Mouse (Mus musculus) brown adipose tissue, adult 24 weeks (tissue): ENCODE data around the gene Lamc2. TPM values are rescaled to one million over a fixed set of nuclear protein-coding genes. Genes with fewer than 3 reads are reported as not detected.

Experiments
- H3K27ac ChIP-seq: fragments of 200-500 bp; replicated peaks from 2 replicates; pipeline ENCODE4 v1.5.1; 2012; ENCODE audit warnings: low read depth, mild to moderate bottlenecking, low read length
- H3K4me1 ChIP-seq: fragments of 200-500 bp; 2 replicates; pipeline ENCODE4 v1.6.1; 2012; ENCODE audit warnings: low read length, mixed read lengths; ENCODE audit not compliant: control insufficient read depth, insufficient read depth, insufficient read length
- H3K4me3 ChIP-seq: fragments of 200-500 bp; 2 replicates; pipeline ENCODE4 v1.5.1; 2012; ENCODE audit warnings: low read depth, mild to moderate bottlenecking, low read length, moderate library complexity; ENCODE audit not compliant: insufficient read depth
- polyA plus RNA-seq: library from polyadenylated mRNA; stranded (reverse); fragments of >200 nt; gene quantifications from 2 replicates; pipeline ENCODE4 v1.2.4, GENCODE M21; 2012; ENCODE audit not compliant: missing spikeins, insufficient read depth, insufficient read length

Lamc2 gene
- polyA plus RNA-seq, 1 experiment: 1.7 TPM

GRCm38 (mm10) chr1:153101327-153101880 lies 84.8 kb downstream of the Lamc2 start:
- H3K4me1 ChIP-seq: peaks cover 5% of the 10 kb centered on the region
- peak overlapping the region; percentile 48 for H3K27ac ChIP-seq
- no peak overlapping the region for H3K4me3 ChIP-seq

GRCm38 (mm10) chr1:153100912-153101311 lies 85.3 kb downstream of the Lamc2 start:
- Histone ChIP-seq H3K4me1 (peaks cover 5% of the 10 kb centered on the region), H3K4me3 (no peak overlapping the region), H3K27ac (peak overlapping the region; percentile 48)

DNA sequence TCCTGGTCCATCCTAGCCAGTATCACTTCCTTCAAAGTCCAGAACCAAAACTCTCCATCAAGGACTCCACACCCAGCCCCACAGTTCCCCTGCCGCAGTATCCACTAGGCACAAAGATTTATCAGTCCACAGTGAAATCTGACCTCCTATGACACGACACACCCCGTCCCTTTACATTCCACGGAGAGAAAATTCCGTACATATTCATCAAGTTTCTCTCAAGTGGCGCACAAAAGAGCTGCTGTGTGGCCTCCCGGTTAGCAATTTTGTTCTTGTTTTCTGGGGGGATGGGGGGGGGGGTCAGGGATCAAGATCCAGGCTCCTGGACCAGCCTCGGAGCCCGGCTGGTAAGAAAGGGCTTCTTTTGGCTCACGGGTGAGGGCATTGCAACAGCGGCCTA lies 87.7 kb downstream of the Lamc2 start:
- H3K27ac ChIP-seq: no peak overlapping the region
- H3K4me3 ChIP-seq: no peak overlapping the region
- peaks cover 5% of the 10 kb centered on the region; the same call in 1 of the 2 replicates for H3K4me1 ChIP-seq

DNA sequence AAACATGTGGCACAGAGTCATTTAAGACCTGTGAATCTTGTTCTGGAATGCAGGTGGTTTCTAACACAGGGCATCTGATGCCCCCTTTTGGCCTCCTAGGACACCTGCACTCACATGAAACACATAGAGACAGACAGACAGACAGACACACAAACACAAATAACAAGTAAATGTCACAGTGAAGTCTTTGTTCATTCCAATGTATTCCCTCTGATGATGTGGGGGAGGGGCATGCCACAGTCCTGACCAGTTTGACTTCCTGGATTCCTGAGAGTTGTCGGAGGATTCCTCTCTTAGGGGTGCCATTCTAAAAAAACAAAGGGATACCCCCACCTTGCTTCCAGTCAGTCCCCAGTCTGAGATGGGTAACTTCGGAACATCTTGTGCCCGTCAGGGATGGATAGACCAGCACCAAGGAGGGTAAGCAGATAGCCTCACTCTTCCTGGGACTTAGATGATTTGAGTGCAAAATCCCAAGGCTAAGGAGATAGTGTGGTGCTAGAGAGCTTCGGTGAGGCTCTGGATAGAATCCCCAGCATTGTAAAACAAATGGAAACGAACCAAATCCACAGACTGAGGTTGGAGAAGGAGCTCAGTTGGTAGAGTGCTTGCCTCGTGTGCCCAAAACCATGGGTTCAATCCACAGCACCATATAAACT lies 89.1 kb downstream of the Lamc2 start:
- no peak overlapping the region for H3K27ac ChIP-seq
- H3K4me1 ChIP-seq: peaks cover 5% of the 10 kb centered on the region; the same call in 1 of the 2 replicates
- H3K4me3 ChIP-seq: no peak overlapping the region

DNA sequence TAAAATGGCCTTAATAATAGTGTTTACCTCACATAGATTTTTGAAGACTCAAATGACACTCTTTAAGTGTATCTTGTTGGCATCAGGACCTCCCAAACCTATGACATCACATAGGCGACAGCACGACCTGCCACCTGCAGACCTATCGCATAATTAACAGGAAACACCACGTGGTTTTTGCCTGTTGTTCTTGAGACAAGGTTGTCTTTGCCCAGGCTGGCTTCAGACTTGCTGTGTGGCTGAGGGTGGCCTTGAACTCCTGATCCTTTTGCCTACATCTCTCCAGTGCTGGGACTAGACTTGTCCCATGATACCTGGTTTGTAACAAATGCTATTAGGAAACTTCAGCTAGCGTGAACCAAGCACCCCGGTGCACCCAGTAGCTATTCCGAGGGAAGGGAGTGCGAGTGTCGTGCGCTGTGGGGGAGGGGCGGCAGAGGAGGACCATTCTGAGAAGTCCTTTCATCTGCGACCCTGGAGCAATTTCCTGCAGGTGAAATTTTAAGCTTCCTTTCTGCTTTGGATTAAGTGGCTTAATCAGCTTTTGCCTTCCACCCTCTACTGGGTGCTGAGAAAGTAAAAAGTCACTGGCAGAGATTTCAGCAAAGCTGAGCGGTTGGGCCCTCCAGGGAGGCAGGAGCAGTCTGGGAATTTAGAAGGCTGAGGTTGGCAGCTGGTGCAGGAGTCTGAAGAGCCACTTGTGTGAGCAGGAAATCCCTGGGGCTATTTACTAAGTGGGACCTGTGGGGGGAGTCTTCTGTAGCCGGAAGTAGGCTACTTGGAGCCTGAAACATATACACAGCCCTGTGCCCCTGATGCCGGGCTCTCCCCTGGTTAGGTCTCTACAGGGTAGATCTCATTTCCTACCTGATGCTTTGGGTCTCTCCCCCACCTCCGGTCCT lies 90.2 kb downstream of the Lamc2 start:
- Histone ChIP-seq H3K27ac (no peak overlapping the region), H3K4me1 (peaks cover 1% of the 10 kb centered on the region; the same call in 1 of the 2 replicates), H3K4me3 (no peak overlapping the region)

GRCm38 (mm10) chr1:153095328-153095727 lies 90.9 kb downstream of the Lamc2 start:
- Histone ChIP-seq H3K4me1 (no peaks in the 10 kb centered on the region), H3K4me3 (no peak overlapping the region), H3K27ac (no peak overlapping the region)

GRCm38 (mm10) chr1:153094226-153095076 lies 91.8 kb downstream of the Lamc2 start:
- Histone ChIP-seq H3K27ac (no peak overlapping the region), H3K4me1 (no peaks in the 10 kb centered on the region), H3K4me3 (no peak overlapping the region)

DNA sequence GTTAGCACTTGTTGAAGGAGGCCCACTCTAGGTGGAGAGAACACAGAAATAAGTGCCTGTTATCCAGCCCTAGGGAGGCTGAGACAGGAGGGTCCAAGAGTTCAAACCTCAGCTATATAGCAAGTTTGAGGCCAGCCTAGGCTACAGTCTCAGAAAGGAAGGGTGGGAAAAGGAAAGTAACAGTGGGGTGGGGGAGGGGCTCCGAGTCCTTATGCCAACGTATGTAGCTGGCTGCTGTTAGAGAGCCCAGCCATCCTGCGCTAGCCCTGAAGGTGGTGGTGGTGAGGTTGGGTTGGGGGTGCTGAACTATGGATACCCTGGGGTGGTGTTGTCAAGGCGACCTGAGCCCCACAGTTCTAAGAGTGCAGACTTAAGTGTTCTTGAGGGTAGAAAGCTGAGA lies 92.7 kb downstream of the Lamc2 start:
- no peak overlapping the region for H3K4me3 ChIP-seq
- no peak overlapping the region for H3K27ac ChIP-seq
- H3K4me1 ChIP-seq: no peaks in the 10 kb centered on the region

- H3K4me1 ChIP-seq: no peaks in the 10 kb centered on the region
- no peak overlapping the region for H3K4me3 ChIP-seq
- H3K27ac ChIP-seq: no peak overlapping the region
These were observed 93.1 kb downstream of the Lamc2 start for GRCm38 (mm10) chr1:153093172-153093571.

GRCm38 (mm10) chr1:153092237-153092975 lies 93.8 kb downstream of the Lamc2 start:
- Histone ChIP-seq H3K27ac (peak overlapping the region; percentile 24; the same call in 1 of the 2 replicates), H3K4me1 (no peaks in the 10 kb centered on the region), H3K4me3 (no peak overlapping the region)

DNA sequence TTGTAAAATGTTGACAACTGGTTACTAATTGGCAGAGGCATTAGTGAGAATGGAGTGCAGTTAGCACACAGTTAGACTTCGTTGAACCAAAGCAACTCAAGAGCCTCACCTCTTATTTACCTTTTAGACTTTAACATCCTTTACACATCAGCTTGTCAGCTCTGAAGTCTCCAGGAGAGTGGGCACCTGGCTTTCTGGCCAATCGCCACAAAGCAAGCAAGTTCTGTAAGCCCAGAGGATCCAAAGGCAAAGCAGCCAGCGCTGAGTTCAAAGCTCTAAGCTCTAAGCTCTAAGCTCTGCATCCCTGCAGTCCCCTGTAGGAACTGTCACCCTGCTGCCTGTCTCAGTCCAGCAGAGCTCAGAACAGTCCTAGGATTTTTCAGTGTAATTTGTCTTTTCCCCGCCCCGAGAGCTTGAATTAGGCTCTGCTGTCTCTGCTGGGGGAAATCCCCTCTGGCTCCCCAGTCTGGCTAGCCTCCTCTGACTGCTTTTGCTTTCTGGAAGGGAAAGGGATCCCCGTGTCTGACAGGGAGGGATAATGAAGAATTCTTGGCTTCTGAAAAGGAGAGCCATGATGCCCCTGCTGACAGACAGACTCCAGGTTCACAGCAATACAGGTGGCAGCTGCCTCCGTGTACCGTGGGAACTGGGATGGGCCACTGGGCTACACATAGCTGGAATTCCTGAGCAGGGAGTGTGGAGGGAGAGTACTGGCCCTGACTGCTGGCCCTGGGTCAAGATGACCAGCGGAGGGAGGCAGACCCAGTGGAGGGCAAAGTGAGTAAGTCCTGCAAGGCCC lies 94.6 kb downstream of the Lamc2 start:
- no peak overlapping the region for H3K4me3 ChIP-seq
- H3K4me1 ChIP-seq: no peaks in the 10 kb centered on the region
- peak overlapping the region; percentile 23 for H3K27ac ChIP-seq

GRCm38 (mm10) chr1:153090807-153091206 lies 95.4 kb downstream of the Lamc2 start:
- Histone ChIP-seq H3K4me1 (no peaks in the 10 kb centered on the region), H3K27ac (no peak overlapping the region), H3K4me3 (no peak overlapping the region)

- Histone ChIP-seq H3K27ac (no peak overlapping the region), H3K4me3 (no peak overlapping the region)
These were observed 96.2 kb downstream of the Lamc2 start for GRCm38 (mm10) chr1:153090081-153090480.

More at GRCm38 (mm10) chr1:153090081-153090480, 96.2 kb downstream of the Lamc2 start:
- H3K4me1 ChIP-seq: no peaks in the 10 kb centered on the region
